Mouse (Mus musculus): ENCODE results near the gene Gm815. TPM values are rescaled to one million over a fixed set of nuclear protein-coding genes. Genes with fewer than 3 reads are reported as not detected.

Gene Gm815
- polyA plus RNA-seq, 1 experiment from 2014 or later = not detected

DNA sequence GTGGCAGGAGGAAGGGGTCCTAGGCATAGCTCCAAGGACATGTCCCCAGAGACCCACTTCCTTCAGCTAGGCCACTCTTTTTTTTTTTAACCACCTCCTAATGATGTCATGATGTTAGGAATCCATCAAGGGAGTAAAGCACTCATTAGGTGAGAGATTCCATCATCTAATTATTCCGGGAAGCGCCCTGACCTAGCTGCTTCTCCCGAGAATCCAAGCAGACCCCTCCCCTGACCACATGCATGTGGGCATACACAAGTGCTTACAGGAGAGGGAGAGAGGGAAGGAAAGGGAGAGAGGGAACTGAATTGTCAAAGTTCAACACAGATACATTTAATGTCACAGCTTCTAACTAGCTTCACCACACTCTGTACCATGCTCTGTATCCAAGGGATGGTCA lies 16.1 kb upstream of the Gm815 start:
- DNase-seq (ENCODE audit: low spot score) (peak; percentile 8), ATAC-seq (ENCODE audit: insufficient read depth, low FRiP score, low TSS enrichment) (no peak)
- no peaks in the 10 kb centered on the region for H3K27me3 ChIP-seq (ENCODE audit: control insufficient read depth, insufficient read depth, low read length)
- no peak overlapping the region for H3K9ac ChIP-seq (ENCODE audit: low read length)
- peak overlapping the region; percentile 45 for H3K27ac ChIP-seq (ENCODE audit: low read depth, low read length)
- 49% methylated on average over 3 of the region's 3 CpGs for WGBS
- H3K9me3 ChIP-seq (ENCODE audit: control insufficient read depth, low read length) = no peaks in the 10 kb centered on the region
- no peak overlapping the region for H3K4me3 ChIP-seq (ENCODE audit: low read depth, low read length)
- peaks cover 26% of the 10 kb centered on the region for H3K4me1 ChIP-seq (ENCODE audit: control insufficient read depth, insufficient read depth, low read length)
- no peak overlapping the region for H3K4me2 ChIP-seq (ENCODE audit: low read depth)
- no peaks in the 10 kb centered on the region for H3K36me3 ChIP-seq (ENCODE audit: control insufficient read depth, insufficient read depth, low read length)

DNA sequence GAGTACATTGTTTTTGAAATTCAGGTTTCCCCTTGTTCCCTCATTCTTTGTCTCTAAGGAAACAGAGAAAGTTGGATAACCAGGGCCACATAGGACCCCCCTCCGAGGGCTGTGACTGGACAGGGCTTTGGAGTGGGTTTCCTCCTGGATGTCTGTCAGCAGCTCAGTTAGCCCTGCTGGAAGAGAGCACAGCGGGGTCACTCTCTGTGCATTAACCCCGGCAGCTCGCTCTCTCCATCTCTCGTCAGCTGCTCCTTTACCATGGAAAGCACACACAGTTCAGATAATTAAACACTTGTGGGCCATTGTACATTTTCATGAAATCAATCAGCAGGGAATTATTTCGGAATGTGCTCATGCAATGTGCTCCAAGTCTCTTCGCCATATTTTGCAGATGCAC lies 15.4 kb upstream of the Gm815 start:
- no peak overlapping the region for H3K4me3 ChIP-seq (ENCODE audit: low read depth, low read length)
- H3K9me3 ChIP-seq (ENCODE audit: control insufficient read depth, low read length) = no peaks in the 10 kb centered on the region
- H3K27me3 ChIP-seq (ENCODE audit: control insufficient read depth, insufficient read depth, low read length) = no peaks in the 10 kb centered on the region
- ATAC-seq (ENCODE audit: insufficient read depth, low FRiP score, low TSS enrichment) (no peak), DNase-seq (ENCODE audit: low spot score) (peak; percentile 47)
- no peak overlapping the region for H3K4me2 ChIP-seq (ENCODE audit: low read depth)
- peak overlapping the region; percentile 45 for H3K27ac ChIP-seq (ENCODE audit: low read depth, low read length)
- no peak overlapping the region for H3K9ac ChIP-seq (ENCODE audit: low read length)
- 25% methylated on average over 7 of the region's 7 CpGs for WGBS
- H3K36me3 ChIP-seq (ENCODE audit: control insufficient read depth, insufficient read depth, low read length) = no peaks in the 10 kb centered on the region
- peaks cover 26% of the 10 kb centered on the region for H3K4me1 ChIP-seq (ENCODE audit: control insufficient read depth, insufficient read depth, low read length)

DNA sequence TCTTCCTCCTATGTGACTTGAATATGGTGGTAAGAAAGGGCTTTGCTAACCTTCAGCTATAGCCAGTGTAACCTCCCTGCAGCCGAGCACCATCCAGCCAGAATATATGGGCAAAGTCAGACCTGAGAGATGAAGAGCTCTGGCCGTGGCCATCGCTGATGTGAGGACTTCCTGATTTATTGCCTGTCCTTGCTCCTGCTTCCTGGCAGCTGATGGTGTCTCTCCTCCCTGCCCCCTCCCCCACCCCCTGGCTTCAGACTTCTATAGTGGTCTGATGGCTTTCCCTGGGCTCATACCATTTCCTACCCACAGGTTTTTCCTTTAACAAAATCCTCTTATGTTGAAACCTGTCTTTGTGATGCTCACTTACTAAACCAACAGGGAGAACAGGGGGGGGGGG lies 14.6 kb upstream of the Gm815 start:
- no peak overlapping the region for H3K4me2 ChIP-seq (ENCODE audit: low read depth)
- no peak overlapping the region for H3K4me3 ChIP-seq (ENCODE audit: low read depth, low read length)
- H3K36me3 ChIP-seq (ENCODE audit: control insufficient read depth, insufficient read depth, low read length) = no peaks in the 10 kb centered on the region
- peak; percentile 51; the same call in 1 of the 2 replicates for ATAC-seq (ENCODE audit: insufficient read depth, low FRiP score, low TSS enrichment)
- no peaks in the 10 kb centered on the region for H3K9me3 ChIP-seq (ENCODE audit: control insufficient read depth, low read length)
- peaks cover 24% of the 10 kb centered on the region for H3K4me1 ChIP-seq (ENCODE audit: control insufficient read depth, insufficient read depth, low read length)
- DNase-seq (ENCODE audit: low spot score) = peak; percentile 45
- H3K27ac ChIP-seq (ENCODE audit: low read depth, low read length) = peak overlapping the region; percentile 45; the same call in 1 of the 2 replicates
- H3K9ac ChIP-seq (ENCODE audit: low read length) = no peak overlapping the region
- no peaks in the 10 kb centered on the region for H3K27me3 ChIP-seq (ENCODE audit: control insufficient read depth, insufficient read depth, low read length)
- WGBS = 6% methylated on average over 3 of the region's 3 CpGs

DNA sequence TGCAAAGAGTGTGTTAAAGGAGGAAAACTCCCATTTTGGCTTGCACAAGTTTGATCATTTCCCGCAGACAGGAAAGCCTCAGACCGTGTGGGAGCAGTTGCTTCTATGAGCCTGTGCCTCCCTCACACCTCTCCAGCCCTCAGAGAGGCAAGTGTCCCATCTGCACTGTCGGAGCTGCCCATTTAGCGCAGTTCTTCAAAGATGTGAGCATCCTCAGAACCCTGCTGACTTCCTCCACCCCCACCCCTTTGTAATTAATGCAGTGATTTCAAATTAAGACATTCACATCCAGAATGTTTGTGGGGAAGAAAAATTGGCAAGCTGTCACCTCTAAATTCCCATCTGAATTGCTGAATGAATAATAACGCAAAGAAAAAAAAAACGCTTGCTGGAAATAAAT lies 12.8 kb upstream of the Gm815 start:
- ATAC-seq (ENCODE audit: insufficient read depth, low FRiP score, low TSS enrichment) = no peak
- H3K27me3 ChIP-seq (ENCODE audit: control insufficient read depth, insufficient read depth, low read length) = no peaks in the 10 kb centered on the region
- no peak overlapping the region for H3K4me3 ChIP-seq (ENCODE audit: low read depth, low read length)
- H3K4me1 ChIP-seq (ENCODE audit: control insufficient read depth, insufficient read depth, low read length) = peaks cover 21% of the 10 kb centered on the region
- no peak for DNase-seq (ENCODE audit: low spot score)
- H3K4me2 ChIP-seq (ENCODE audit: low read depth) = no peak overlapping the region
- no peaks in the 10 kb centered on the region for H3K36me3 ChIP-seq (ENCODE audit: control insufficient read depth, insufficient read depth, low read length)
- WGBS = 49% methylated on average over 6 of the region's 6 CpGs
- no peaks in the 10 kb centered on the region for H3K9me3 ChIP-seq (ENCODE audit: control insufficient read depth, low read length)
- no peak overlapping the region for H3K27ac ChIP-seq (ENCODE audit: low read depth, low read length)
- H3K9ac ChIP-seq (ENCODE audit: low read length) = no peak overlapping the region; the same call in 1 of the 2 replicates

DNA sequence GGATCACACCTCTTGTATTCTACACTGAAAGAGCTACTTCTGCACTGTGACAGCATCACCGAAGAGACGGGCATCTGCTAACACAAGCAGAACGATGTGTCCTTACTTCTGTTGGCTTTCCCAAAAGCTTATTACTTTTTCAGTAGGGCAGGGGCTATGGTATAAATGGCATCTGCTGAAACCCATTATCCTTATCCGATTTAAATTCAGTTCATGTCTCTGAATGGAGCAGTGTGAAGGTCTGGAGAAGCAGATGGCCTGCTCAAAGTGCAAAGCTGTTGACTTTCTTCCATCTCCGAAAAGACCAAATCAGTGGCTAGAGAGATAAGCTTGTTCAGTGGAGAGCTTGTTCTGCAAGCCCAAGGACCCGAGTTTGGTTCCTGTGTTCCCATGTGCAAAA lies 10.1 kb upstream of the Gm815 start:
- no peak for DNase-seq (ENCODE audit: low spot score)
- no peaks in the 10 kb centered on the region for H3K27me3 ChIP-seq (ENCODE audit: control insufficient read depth, insufficient read depth, low read length)
- no peak overlapping the region for H3K9ac ChIP-seq (ENCODE audit: low read length)
- ATAC-seq (ENCODE audit: insufficient read depth, low FRiP score, low TSS enrichment) = no peak
- H3K27ac ChIP-seq (ENCODE audit: low read depth, low read length) = no peak overlapping the region
- H3K4me1 ChIP-seq (ENCODE audit: control insufficient read depth, insufficient read depth, low read length) = peaks cover 12% of the 10 kb centered on the region
- no peaks in the 10 kb centered on the region for H3K36me3 ChIP-seq (ENCODE audit: control insufficient read depth, insufficient read depth, low read length)
- H3K4me3 ChIP-seq (ENCODE audit: low read depth, low read length) = no peak overlapping the region
- WGBS = 84% methylated on average over 6 of the region's 6 CpGs
- H3K4me2 ChIP-seq (ENCODE audit: low read depth) = no peak overlapping the region
- H3K9me3 ChIP-seq (ENCODE audit: control insufficient read depth, low read length) = no peaks in the 10 kb centered on the region

DNA sequence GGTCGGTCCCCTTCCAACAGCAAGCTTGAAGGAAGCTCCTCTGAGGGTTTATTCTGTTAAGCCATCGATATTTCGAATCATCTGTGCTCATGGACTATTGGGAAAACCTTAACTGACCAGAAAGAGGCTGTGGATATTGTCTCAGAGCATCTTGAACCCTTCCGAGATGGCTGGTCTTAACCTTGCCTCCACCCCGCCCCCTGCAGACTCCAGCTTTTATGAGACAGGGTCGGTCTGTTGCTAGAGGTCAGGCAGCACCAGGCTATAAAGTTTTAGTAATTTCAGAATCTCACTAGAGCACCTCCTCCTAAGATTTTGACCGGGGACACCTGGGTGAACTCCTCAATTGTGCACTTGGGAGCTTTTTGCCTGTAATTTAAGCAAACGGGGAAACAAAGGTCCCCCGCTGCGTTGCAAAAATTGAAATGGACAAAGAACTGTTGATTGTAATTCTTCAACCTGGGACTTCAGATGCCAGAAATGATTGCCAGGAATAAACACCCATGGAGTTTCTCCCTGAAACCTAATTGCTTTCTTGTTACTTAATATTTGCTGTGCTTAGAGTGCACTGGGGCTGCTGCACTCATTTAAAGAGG lies 8.4 kb upstream of the Gm815 start:
- no peak overlapping the region for H3K4me2 ChIP-seq (ENCODE audit: low read depth)
- H3K27me3 ChIP-seq (ENCODE audit: control insufficient read depth, insufficient read depth, low read length) = no peaks in the 10 kb centered on the region
- ATAC-seq (ENCODE audit: insufficient read depth, low FRiP score, low TSS enrichment) (no peak), DNase-seq (ENCODE audit: low spot score) (no peak)
- peaks cover 5% of the 10 kb centered on the region; the same call in 1 of the 2 replicates for H3K4me1 ChIP-seq (ENCODE audit: control insufficient read depth, insufficient read depth, low read length)
- H3K36me3 ChIP-seq (ENCODE audit: control insufficient read depth, insufficient read depth, low read length) = no peaks in the 10 kb centered on the region
- no peak overlapping the region for H3K9ac ChIP-seq (ENCODE audit: low read length)
- H3K27ac ChIP-seq (ENCODE audit: low read depth, low read length) = no peak overlapping the region
- no peaks in the 10 kb centered on the region for H3K9me3 ChIP-seq (ENCODE audit: control insufficient read depth, low read length)
- 13% methylated on average over 10 of the region's 10 CpGs for WGBS
- no peak overlapping the region for H3K4me3 ChIP-seq (ENCODE audit: low read depth, low read length)

DNA sequence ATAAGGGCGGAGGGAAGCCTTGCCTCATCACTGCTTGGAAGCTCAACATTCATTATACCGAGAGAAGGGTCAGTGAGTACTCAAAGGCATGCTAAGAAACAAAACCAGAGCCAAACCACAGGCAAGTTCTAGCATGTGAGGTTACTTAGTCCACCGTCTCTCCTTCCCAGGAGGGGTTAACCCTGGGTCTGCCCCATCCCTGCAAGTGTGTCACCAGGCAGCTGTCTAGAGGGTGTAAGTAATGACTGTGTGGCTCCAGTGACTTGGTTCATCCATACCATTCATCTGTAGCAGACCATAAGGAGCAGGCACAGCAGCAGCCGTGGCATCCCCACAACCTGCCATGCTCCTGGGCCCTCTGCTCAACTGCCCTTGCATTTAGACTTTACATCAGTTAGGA lies 5.8 kb upstream of the Gm815 start:
- peaks cover 5% of the 10 kb centered on the region; the same call in 1 of the 2 replicates for H3K4me1 ChIP-seq (ENCODE audit: control insufficient read depth, insufficient read depth, low read length)
- no peak for ATAC-seq (ENCODE audit: insufficient read depth, low FRiP score, low TSS enrichment)
- WGBS = 81% methylated on average over 4 of the region's 4 CpGs

DNA sequence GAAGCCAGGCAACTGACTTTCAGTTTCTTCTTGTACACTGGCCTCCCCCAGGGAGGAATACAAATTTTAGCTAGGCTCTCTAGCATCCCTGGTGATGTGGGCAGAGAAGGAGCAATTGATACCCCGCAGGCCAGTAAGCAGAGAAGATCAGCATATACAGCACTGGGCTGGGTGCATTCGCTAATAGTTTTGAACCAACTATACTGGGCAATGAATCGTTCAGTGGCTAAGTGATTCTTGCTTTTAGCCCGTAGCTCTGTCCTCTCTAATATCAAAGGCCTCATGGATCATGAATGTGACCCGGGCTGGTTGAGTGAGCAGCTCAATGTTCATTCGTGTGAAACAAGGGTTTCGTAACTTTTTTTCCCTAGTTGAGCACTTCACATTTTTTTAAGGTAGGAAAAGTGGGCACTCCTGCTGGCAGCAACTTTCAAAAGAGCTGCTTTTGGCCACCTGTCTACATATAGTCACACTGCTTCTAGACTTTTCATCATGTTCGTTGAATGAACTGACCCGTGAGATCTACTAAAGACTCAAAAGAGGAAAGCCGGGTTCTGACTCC lies 3.7 kb upstream of the Gm815 start:
- DNase-seq (ENCODE audit: low spot score) = no peak
- Histone ChIP-seq H3K36me3 (ENCODE audit: control insufficient read depth, insufficient read depth, low read length) (no peaks in the 10 kb centered on the region), H3K9me3 (ENCODE audit: control insufficient read depth, low read length) (no peaks in the 10 kb centered on the region), H3K4me1 (ENCODE audit: control insufficient read depth, insufficient read depth, low read length) (0 out of 2 replicates have a peak, but pooled peaks cover 5% of the 10 kb centered on the region), H3K27me3 (ENCODE audit: control insufficient read depth, insufficient read depth, low read length) (no peaks in the 10 kb centered on the region), H3K4me2 (ENCODE audit: low read depth) (no peak overlapping the region), H3K9ac (ENCODE audit: low read length) (no peak overlapping the region), H3K27ac (ENCODE audit: low read depth, low read length) (no peak overlapping the region), H3K4me3 (ENCODE audit: low read depth, low read length) (no peak overlapping the region)
- ATAC-seq (ENCODE audit: insufficient read depth, low FRiP score, low TSS enrichment) = no peak
- 89% methylated on average over 10 of the region's 10 CpGs for WGBS

More for the DNA sequence above, 5.8 kb upstream of the Gm815 start:
- H3K9ac ChIP-seq (ENCODE audit: low read length) = no peak overlapping the region
- DNase-seq (ENCODE audit: low spot score) = no peak
- H3K27me3 ChIP-seq (ENCODE audit: control insufficient read depth, insufficient read depth, low read length) = no peaks in the 10 kb centered on the region
- no peaks in the 10 kb centered on the region for H3K9me3 ChIP-seq (ENCODE audit: control insufficient read depth, low read length)
- no peak overlapping the region for H3K27ac ChIP-seq (ENCODE audit: low read depth, low read length)
- H3K4me2 ChIP-seq (ENCODE audit: low read depth) = no peak overlapping the region
- no peak overlapping the region for H3K4me3 ChIP-seq (ENCODE audit: low read depth, low read length)
- no peaks in the 10 kb centered on the region for H3K36me3 ChIP-seq (ENCODE audit: control insufficient read depth, insufficient read depth, low read length)

DNA sequence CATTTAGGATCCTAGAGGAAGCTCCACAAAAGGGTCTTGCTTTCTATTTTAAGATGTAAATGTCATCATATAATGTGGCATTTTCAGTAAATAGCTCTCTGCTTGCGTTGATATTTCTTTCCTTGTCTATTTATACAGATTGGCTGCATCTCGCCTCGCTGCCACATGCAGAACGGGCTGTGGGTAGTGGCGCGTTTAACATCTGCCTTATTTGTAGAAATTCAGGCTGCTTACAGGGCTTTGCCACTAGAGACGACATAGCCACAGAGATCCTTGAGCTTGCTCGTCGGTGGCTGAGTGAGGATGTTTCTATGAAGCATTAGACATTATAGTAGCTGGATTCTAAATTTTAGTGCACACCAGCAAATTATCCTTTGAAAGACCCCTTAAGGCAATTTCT lies 2.5 kb downstream of the Gm815 start:
- no peaks in the 10 kb centered on the region for H3K27me3 ChIP-seq (ENCODE audit: control insufficient read depth, insufficient read depth, low read length)
- DNase-seq (ENCODE audit: low spot score) = no peak
- WGBS = 86% methylated on average over 9 of the region's 9 CpGs
- H3K4me2 ChIP-seq (ENCODE audit: low read depth) = no peak overlapping the region
- H3K4me1 ChIP-seq (ENCODE audit: control insufficient read depth, insufficient read depth, low read length) = no peaks in the 10 kb centered on the region
- H3K9ac ChIP-seq (ENCODE audit: low read length) = no peak overlapping the region
- no peaks in the 10 kb centered on the region for H3K36me3 ChIP-seq (ENCODE audit: control insufficient read depth, insufficient read depth, low read length)
- ATAC-seq (ENCODE audit: insufficient read depth, low FRiP score, low TSS enrichment) = no peak
- no peaks in the 10 kb centered on the region for H3K9me3 ChIP-seq (ENCODE audit: control insufficient read depth, low read length)
- no peak overlapping the region for H3K27ac ChIP-seq (ENCODE audit: low read depth, low read length)
- H3K4me3 ChIP-seq (ENCODE audit: low read depth, low read length) = no peak overlapping the region
